Mouse (Mus musculus) erythroblast, embryonic 14.5 days (primary cell): ENCODE measurements at regions not wholly inside any gene's neighbourhood (a gene's known extent, or its start where the extent isn't known, plus 50 kb on each side); places are given as distances from the start of the nearest gene placed in this dataset.

Experiments used
- GATA1 ChIP-seq: IDR thresholded peaks from 2 replicates; pipeline ENCODE4 v1.6.1; 2012; ENCODE audit warnings: low read length, inconsistent platforms, mixed read lengths
- TAL1 ChIP-seq: IDR thresholded peaks from 3 replicates; pipeline ENCODE4 v1.6.1; 2012; ENCODE audit warnings: low read length, inconsistent platforms, mixed read lengths

DNA sequence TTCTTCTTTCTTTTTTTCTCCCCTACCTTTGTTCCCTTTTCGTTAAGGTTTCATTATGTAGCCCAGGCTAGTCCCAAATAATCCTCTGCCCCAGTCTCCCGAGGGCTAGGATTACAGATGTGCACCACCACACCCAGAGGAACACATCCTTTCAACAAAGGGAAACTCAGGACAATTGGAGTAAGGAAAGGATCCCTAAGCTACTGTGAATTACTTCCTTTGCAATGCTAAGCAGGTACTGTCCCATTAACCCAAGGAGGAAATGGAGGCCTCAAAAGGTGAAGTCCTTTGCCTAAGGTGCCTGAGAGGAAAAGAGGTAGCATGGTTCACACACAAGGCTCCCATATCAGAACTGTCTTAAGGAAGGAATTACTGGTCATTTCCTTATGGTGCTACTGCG is 157.2 kb downstream of the En1 start:
- TF ChIP-seq TAL1 (no peak), GATA1 (no peak)
